Mouse (Mus musculus) embryonic fibroblast, embryonic 13.5 days (primary cell): ENCODE measurements around the gene Slc37a4. TPM values are rescaled to one million over a fixed set of nuclear protein-coding genes. Genes with fewer than 3 reads are reported as not detected.
"Not testable (repeated sequence)": the region's sequence is repeated elsewhere in the genome, so short reads cannot be mapped to it uniquely, and the experiment has no call there.

Experiments
- H3K27ac ChIP-seq: 2 replicates; pipeline ENCODE4 v1.5.1; 2012; ENCODE audit warnings: low read length, control low read depth, inconsistent platforms; ENCODE audit not compliant: insufficient read depth
- H3K4me1 ChIP-seq: 2 replicates; pipeline ENCODE4 v1.6.1; 2011; ENCODE audit warnings: low read length; ENCODE audit not compliant: control insufficient read depth, insufficient read depth
- H3K4me3 ChIP-seq: 2 replicates; pipeline ENCODE4 v1.5.1; 2011; ENCODE audit warnings: mild to moderate bottlenecking, control low read depth, low read length; ENCODE audit not compliant: insufficient read depth
- CTCF ChIP-seq: IDR thresholded peaks from 2 replicates; pipeline ENCODE4 v1.5.1; 2011; ENCODE audit warnings: mild to moderate bottlenecking, control low read depth, low read length, moderate library complexity, borderline replicate concordance; ENCODE audit not compliant: insufficient read depth
- POLR2A ChIP-seq: IDR thresholded peaks from 2 replicates; pipeline ENCODE4 v1.6.1; 2011; ENCODE audit warnings: low read depth, mild to moderate bottlenecking, control low read depth, low read length, moderate library complexity
- polyA plus RNA-seq: library from polyadenylated mRNA; stranded (reverse); fragments of >200 nt; gene quantifications from 2 replicates; pipeline ENCODE4 v1.2.4, GENCODE M21; 2011; ENCODE audit warnings: low read depth; ENCODE audit not compliant: missing spikeins, insufficient read length

The Slc37a4 gene
- polyA plus RNA-seq, 1 experiment = 7.0 TPM

DNA sequence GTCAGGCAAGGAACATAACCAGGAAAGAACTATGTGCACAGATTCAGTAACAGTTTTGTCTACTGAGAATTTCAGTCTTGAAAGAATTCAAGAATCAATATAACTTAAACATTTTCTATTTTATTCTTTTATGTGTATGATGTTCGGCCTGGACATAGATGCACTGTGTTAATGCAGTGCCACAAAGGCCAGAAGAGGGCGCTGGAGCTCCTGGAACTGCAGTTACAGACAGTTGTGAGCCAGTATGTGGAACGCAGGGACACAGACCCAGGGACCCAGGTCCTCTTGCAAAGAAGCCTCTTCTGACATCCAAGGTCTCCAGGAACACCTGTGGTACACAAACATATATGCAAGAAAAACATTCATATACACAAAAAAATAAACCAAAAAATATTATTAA lies 32.2 kb upstream of the Slc37a4 start:
- H3K4me3 ChIP-seq = no peak overlapping the region
- 0 out of 2 replicates have a peak, but pooled peaks cover 2% of the 10 kb centered on the region for H3K4me1 ChIP-seq
- no peak overlapping the region for H3K27ac ChIP-seq
- TF ChIP-seq CTCF (peak; percentile 42; the same call in 1 of the 2 replicates), POLR2A (no peak)

- Histone ChIP-seq H3K27ac (peak overlapping the region; percentile 73), H3K4me1 (peaks cover 3% of the 10 kb centered on the region; the same call in 1 of the 2 replicates), H3K4me3 (no peak overlapping the region)
- no peak for TF ChIP-seq POLR2A
- TF ChIP-seq CTCF = no peak
Measured at GRCm38 (mm10) chr9:44373386-44373785, 23.3 kb upstream of the Slc37a4 start.

GRCm38 (mm10) chr9:44376141-44376540 lies 20.5 kb upstream of the Slc37a4 start:
- H3K4me3 ChIP-seq = no peak overlapping the region
- TF ChIP-seq POLR2A = no peak
- TF ChIP-seq CTCF = no peak
- peaks cover 8% of the 10 kb centered on the region; the same call in 1 of the 2 replicates for H3K4me1 ChIP-seq
- H3K27ac ChIP-seq = no peak overlapping the region

GRCm38 (mm10) chr9:44377335-44377734 lies 19.3 kb upstream of the Slc37a4 start:
- not testable (repeated sequence) for H3K27ac ChIP-seq, H3K4me1 ChIP-seq, H3K4me3 ChIP-seq

- Histone ChIP-seq H3K4me1 (peaks cover 8% of the 10 kb centered on the region; the same call in 1 of the 2 replicates), H3K27ac (no peak overlapping the region), H3K4me3 (peak overlapping the region; percentile 66)
- no peak; the same call in 1 of the 2 replicates for TF ChIP-seq POLR2A
- TF ChIP-seq CTCF = no peak
Measured at GRCm38 (mm10) chr9:44378153-44378730, 18.4 kb upstream of the Slc37a4 start.

GRCm38 (mm10) chr9:44379054-44379834 lies 17.4 kb upstream of the Slc37a4 start, which contains the start of gene Hyou1:
Hyou1 (plus strand) TSS chr9:44379490.
- no peak for TF ChIP-seq CTCF
- TF ChIP-seq POLR2A = peak; percentile 83
- H3K27ac ChIP-seq = 0 out of 2 replicates have a peak within 1 kb of the TSS, but pooled peaks have one; percentile 1
- peaks cover 7% of the 10 kb centered on the region; the same call in 1 of the 2 replicates for H3K4me1 ChIP-seq
- H3K4me3 ChIP-seq = peak within 1 kb of the TSS; percentile 90

DNA sequence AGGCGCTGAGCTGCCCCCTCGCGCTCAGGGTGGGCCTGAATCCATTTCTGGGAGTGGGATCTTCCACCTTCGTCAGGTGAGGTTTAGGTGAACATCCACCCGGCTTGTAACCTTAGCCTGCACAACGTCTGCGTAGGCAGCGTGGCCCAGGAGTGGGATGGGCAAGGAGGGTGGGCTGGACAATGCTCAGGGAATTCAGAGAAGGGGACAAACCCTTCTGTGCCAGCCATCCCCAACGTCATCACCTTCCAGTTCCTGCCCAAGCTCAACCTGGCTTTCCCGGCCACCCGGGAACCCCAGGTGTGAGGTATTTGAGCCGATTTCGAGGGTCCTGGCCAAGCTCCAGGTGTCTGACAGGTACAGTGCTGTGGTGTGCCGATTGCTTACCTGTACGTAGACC lies 16.8 kb upstream of the Slc37a4 start:
- Histone ChIP-seq H3K27ac (no peak overlapping the region), H3K4me1 (peaks cover 7% of the 10 kb centered on the region; the same call in 1 of the 2 replicates), H3K4me3 (peak overlapping the region; percentile 90)
- no peak for TF ChIP-seq POLR2A

DNA sequence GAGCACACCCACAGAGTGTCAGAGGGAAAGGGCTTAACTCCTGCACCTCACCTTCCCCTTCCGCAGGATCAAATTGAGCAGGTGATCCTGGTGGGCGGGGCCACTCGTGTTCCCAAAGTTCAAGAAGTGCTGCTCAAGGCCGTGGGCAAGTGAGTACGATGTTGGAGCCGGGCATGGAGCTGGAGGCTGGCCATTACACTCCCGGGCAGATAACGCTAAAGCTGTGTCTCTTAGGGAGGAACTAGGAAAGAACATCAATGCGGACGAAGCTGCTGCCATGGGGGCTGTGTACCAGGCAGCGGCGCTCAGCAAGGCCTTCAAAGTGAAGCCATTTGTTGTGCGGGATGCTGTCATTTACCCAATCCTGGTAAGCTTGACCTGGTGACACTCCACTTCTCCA lies 12.1 kb upstream of the Slc37a4 start:
- Histone ChIP-seq H3K4me1 (peaks cover 5% of the 10 kb centered on the region; the same call in 1 of the 2 replicates), H3K27ac (no peak overlapping the region), H3K4me3 (no peak overlapping the region)
- TF ChIP-seq CTCF (no peak), POLR2A (no peak)

- Histone ChIP-seq H3K4me1 (no peaks in the 10 kb centered on the region), H3K4me3 (no peak overlapping the region), H3K27ac (no peak overlapping the region)
- TF ChIP-seq POLR2A = no peak
- TF ChIP-seq CTCF = no peak
Measured at GRCm38 (mm10) chr9:44387221-44387620, 9.4 kb upstream of the Slc37a4 start.

- H3K4me1 ChIP-seq = no peaks in the 10 kb centered on the region
- H3K27ac ChIP-seq = no peak overlapping the region
- TF ChIP-seq CTCF = peak; percentile 83; the same call in 1 of the 2 replicates
- no peak for TF ChIP-seq POLR2A
- no peak overlapping the region for H3K4me3 ChIP-seq
Measured at GRCm38 (mm10) chr9:44389273-44389672, 7.4 kb upstream of the Slc37a4 start.

DNA sequence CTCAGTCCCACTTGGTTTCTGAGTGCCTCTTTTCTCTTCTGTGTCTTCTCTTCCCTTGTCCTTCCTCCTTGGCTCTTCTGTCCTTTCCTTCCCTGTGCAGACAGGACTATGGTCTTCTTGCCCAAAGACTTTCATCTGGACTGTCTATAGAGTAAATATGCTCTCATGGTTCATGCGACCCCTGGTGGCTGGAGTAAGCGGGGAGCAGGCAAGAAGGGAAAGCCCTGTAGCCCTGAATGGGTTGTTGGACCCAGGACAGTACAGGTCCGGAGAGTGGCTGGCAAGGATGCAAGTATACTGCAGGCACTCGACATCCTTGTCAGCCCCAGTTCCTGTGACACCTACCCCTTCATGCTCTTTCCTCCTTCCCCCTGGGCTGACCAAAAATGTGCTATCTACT lies 5.2 kb upstream of the Slc37a4 start:
- Histone ChIP-seq H3K4me1 (no peaks in the 10 kb centered on the region), H3K27ac (no peak overlapping the region), H3K4me3 (no peak overlapping the region)
- TF ChIP-seq POLR2A (no peak), CTCF (peak; percentile 60; the same call in 1 of the 2 replicates)
